Mouse (Mus musculus) ES-E14 (cell line): Measurements from ENCODE around the gene Sft2d2. TPM values are rescaled to one million over a fixed set of nuclear protein-coding genes. Genes with fewer than 3 reads are reported as not detected.

ENCODE experiments used
- DNase-seq: peaks from one replicate; pipeline ENCODE4 v3.0.0-alpha.2; 2013; ENCODE audit warnings: low read depth, low spot score
- H3K27ac ChIP-seq: 2 replicates; pipeline ENCODE4 v1.5.1; 2012; ENCODE audit warnings: low read depth, mild to moderate bottlenecking, low read length, moderate library complexity, mixed read lengths; ENCODE audit not compliant: poor library complexity, insufficient read depth, severe bottlenecking
- H3K36me3 ChIP-seq: 2 replicates; pipeline ENCODE4 v1.6.1; 2012; ENCODE audit warnings: mild to moderate bottlenecking, low read length, moderate library complexity, mixed read lengths; ENCODE audit not compliant: control insufficient read depth, poor library complexity, insufficient read depth, severe bottlenecking
- H3K4me1 ChIP-seq, 2 experiments: fragments of 150-350 bp in 1 of 2; sonication (generic) in 1 of 2; 2 replicates each; pipeline ENCODE4 v1.6.1; 2012; ENCODE audit warnings: low read length in 2 of 2, mild to moderate bottlenecking in 1 of 2, mixed read lengths in 1 of 2; ENCODE audit not compliant: control insufficient read depth in 2 of 2, insufficient read depth in 2 of 2, poor library complexity in 1 of 2
- H3K4me3 ChIP-seq, 2 experiments: fragments of 150-350 bp in 1 of 2; sonication (generic) in 1 of 2; 2 replicates each; pipeline ENCODE4 v1.5.1; 2012; ENCODE audit warnings: low read length in 2 of 2, low read depth in 1 of 2, mild to moderate bottlenecking in 1 of 2, mixed read lengths in 1 of 2; ENCODE audit not compliant: insufficient read depth in 1 of 2, poor library complexity in 1 of 2, severe bottlenecking in 1 of 2
- H3K9ac ChIP-seq: 2 replicates; pipeline ENCODE4 v1.6.1; 2012; ENCODE audit warnings: low read depth, mild to moderate bottlenecking, low read length, mixed read lengths; ENCODE audit not compliant: poor library complexity, insufficient read depth, severe bottlenecking
- H3K9me3 ChIP-seq: fragments of 150-350 bp; sonication (generic); 2 replicates; pipeline ENCODE4 v1.6.1; 2012; ENCODE audit warnings: low read depth, mild to moderate bottlenecking, low read length; ENCODE audit not compliant: control insufficient read depth, insufficient read depth
- CHD2 ChIP-seq: IDR thresholded peaks from 2 replicates; pipeline ENCODE4 v1.6.1; 2014; ENCODE audit warnings: mild to moderate bottlenecking, low read depth, low read length, inconsistent platforms
- HCFC1 ChIP-seq: IDR thresholded peaks from 2 replicates; pipeline ENCODE4 v1.6.1; 2012; ENCODE audit warnings: low read length, inconsistent platforms, borderline replicate concordance; ENCODE audit not compliant: insufficient read depth
- MAFK ChIP-seq: IDR thresholded peaks from 2 replicates; pipeline ENCODE4 v1.6.1; 2014; ENCODE audit warnings: mild to moderate bottlenecking, low read depth, low read length, inconsistent platforms; ENCODE audit not compliant: insufficient read depth
- ZC3H11A ChIP-seq: IDR thresholded peaks from 2 replicates; pipeline ENCODE4 v1.6.1; 2012; ENCODE audit warnings: low read depth, mild to moderate bottlenecking, inconsistent platforms, low read length, borderline replicate concordance
- ZNF384 ChIP-seq: IDR thresholded peaks from 2 replicates; pipeline ENCODE4 v1.6.1; 2012; ENCODE audit warnings: low read depth, low read length, inconsistent platforms
- in situ Hi-C, 2 experiments: fragments of 600-800 bp; cut with MboI; formaldehyde crosslinking; loops; one replicate each; pipeline ENCODE4 v1.15.1; 2025; ENCODE audit warnings: low sequenced_read_pairs in 2 of 2, inconsistent platforms in 1 of 2; ENCODE audit not compliant: unreplicated experiment in 2 of 2
- total RNA-seq: library from RNA; depleted of rRNA; stranded (reverse); fragments of 300-350 nt; gene quantifications from 2 replicates; pipeline ENCODE4 v1.2.3, GENCODE M21; 2012

Sft2d2 gene
- total RNA-seq, 1 experiment = 15.0 TPM

DNA sequence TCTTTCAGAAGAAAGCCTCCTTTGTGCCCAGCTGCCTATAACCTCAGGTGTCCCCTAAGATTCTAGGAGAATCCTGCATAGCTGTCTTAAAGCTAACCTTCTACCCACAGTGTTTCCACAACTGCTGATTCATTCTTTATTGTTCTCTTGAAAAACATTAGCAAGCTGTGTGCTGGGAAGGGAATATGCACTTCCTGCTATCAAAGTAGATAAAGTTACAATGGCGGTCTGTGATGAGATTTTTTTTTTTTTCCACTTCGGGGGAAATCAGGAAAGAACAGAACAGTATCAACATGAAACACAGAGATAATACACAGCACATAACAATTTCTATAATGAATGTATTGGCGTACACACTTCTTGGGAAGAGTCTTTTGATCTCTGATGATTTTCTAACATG lies 3.6 kb upstream of the Sft2d2 start:
- Histone ChIP-seq H3K4me1 (peaks cover 4% of the 10 kb centered on the region in 2 experiments), H3K4me3 (no peak overlapping the region), H3K9me3 (no peaks in the 10 kb centered on the region), H3K36me3 (no peaks in the 10 kb centered on the region), H3K9ac (no peak overlapping the region), H3K27ac (no peak overlapping the region)
- DNase-seq = no peak
- in situ Hi-C loops = no loop called here
- no peak for TF ChIP-seq ZNF384
- no peak for TF ChIP-seq MAFK
- no peak for TF ChIP-seq CHD2
- TF ChIP-seq ZC3H11A = no peak
- no peak for TF ChIP-seq HCFC1

DNA sequence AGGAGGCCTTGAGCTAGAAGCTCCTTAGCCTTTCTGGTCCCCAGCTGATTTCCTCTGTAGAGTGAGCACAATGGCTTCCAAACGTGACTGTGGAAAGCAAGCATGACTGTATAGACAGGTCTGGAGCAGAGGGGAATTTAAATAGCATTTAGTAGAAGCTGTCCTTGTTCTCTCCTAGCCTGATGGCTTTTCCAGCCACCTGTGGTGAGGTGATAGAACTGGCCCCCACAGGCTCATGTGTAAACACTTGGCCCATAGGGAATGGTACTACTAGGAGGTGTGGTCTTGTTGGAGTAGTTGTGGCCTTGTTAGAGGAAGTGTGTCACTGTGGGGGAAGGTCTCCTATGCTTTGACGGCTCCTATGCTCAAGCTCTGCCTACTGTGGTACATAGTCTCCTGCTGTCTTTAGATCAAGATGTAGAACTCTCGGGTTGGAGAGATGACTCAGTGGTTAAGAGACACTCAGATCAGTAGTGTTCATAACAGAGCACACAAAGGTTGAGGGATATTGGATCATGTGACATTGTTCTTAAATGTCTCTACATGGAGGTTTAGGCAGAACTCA lies 1.2 kb upstream of the Sft2d2 start:
- in situ Hi-C loops = no loop called here
- H3K27ac ChIP-seq = no peak overlapping the region
- H3K9me3 ChIP-seq = no peaks in the 10 kb centered on the region
- H3K4me1 ChIP-seq = peaks cover 4% of the 10 kb centered on the region in 2 experiments
- H3K9ac ChIP-seq = no peak overlapping the region
- no peak overlapping the region for H3K4me3 ChIP-seq
- TF ChIP-seq HCFC1 (no peak), MAFK (no peak), ZNF384 (no peak), CHD2 (no peak)
- no peaks in the 10 kb centered on the region for H3K36me3 ChIP-seq
- DNase-seq = no peak

DNA sequence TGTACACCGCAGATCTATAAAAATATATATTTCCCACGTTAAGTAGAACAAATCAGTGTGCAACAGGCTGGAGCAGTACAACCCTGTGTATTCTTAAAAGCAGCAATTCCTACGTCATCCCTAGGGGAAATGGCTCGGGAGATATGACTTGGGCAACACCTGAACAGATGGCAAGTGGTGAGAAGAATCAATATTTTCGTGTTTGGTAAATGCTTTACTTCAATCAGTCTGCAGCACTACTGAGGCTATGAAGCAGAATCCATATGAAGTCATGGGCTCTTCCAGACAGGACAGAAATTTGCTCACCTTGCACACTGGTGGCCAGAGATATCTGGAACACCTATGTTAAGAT lies 400 bp upstream of the Sft2d2 start:
- peaks cover 4 to 8% of the 10 kb centered on the region in 2 experiments for H3K4me1 ChIP-seq
- no peak overlapping the region for H3K27ac ChIP-seq
- DNase-seq = no peak
- in situ Hi-C loops = no loop called here
- no peak for TF ChIP-seq CHD2
- no peak for TF ChIP-seq MAFK
- no peak for TF ChIP-seq HCFC1
- no peak for TF ChIP-seq ZC3H11A
- TF ChIP-seq ZNF384 = no peak
- H3K4me3 ChIP-seq = peak overlapping the region; percentile 76 to 94
- H3K36me3 ChIP-seq = no peaks in the 10 kb centered on the region
- peak overlapping the region; percentile 69 for H3K9ac ChIP-seq
- H3K9me3 ChIP-seq = no peaks in the 10 kb centered on the region

DNA sequence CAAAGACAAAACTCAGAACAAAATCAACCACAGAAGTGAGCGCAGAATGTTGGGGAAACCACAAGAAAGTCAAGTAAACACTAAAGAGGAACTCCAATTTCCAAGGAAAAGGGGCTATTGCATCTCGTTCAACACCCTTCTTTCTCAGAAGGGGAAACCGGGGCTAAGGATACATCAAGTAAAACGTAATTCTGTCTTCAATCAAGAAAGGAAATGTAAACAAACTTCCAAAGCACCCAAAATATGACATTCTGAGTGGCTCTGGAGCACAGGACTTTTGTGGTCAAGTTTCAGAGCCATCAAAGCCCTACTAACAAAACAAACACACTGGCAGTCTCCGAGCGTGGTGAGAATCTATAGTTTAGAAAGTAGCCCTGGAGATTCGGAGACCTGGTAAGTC lies 812 bp downstream of the Sft2d2 start:
- Histone ChIP-seq H3K36me3 (no peaks in the 10 kb centered on the region), H3K4me1 (peaks cover 4 to 17% of the 10 kb centered on the region in 2 experiments), H3K9me3 (no peaks in the 10 kb centered on the region), H3K27ac (no peak overlapping the region), H3K4me3 (peak overlapping the region; percentile 76 to 94), H3K9ac (peak overlapping the region; percentile 85)
- peak; percentile 11 for DNase-seq
- TF ChIP-seq CHD2 (no peak), ZC3H11A (no peak), HCFC1 (no peak)
- in situ Hi-C loops = no loop called here

DNA sequence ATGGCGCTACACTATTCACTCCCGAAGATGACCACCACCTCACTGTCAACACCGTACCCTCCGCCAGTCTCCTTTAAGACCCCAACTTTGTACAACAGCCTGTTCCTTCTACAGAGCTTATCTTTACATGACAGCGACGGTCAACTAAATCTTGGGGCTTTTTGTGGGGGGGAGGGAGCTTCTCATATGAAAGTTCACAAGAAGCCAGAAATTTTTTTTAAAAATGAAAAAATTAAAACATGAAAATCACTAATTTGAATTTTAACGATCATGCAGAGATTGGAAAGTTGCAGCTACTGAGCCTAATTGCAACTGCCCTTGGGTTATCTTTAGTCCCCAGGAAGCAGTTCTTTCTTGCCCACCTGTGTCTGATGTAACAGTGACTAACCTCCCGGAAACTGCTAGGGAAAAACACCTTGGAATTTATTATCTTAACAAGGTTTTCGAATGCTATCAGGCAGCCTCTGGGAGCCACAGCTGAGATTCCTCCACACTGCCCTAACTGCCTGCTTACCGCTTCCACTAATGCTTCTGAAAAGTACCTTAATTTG lies 1.4 kb downstream of the Sft2d2 start:
- H3K36me3 ChIP-seq = peaks cover 3% of the 10 kb centered on the region; the same call in 1 of the 2 replicates
- peak overlapping the region in 1 of 2 experiments; percentile 76; a peak in 1 of 4 replicates for H3K4me3 ChIP-seq
- in situ Hi-C loops = no loop called here
- no peak overlapping the region for H3K9ac ChIP-seq
- no peaks in the 10 kb centered on the region for H3K9me3 ChIP-seq
- peaks cover 4 to 17% of the 10 kb centered on the region in 2 experiments for H3K4me1 ChIP-seq
- no peak overlapping the region for H3K27ac ChIP-seq
- no peak for DNase-seq
- TF ChIP-seq ZNF384 (no peak), HCFC1 (no peak), MAFK (no peak), ZC3H11A (no peak), CHD2 (no peak)
